Mouse (Mus musculus) bone marrow, adult 2 months (tissue): Measurements from ENCODE around the gene Atp7a. TPM values are rescaled to one million over a fixed set of nuclear protein-coding genes. Genes with fewer than 3 reads are reported as not detected.

Experiments
- H3K27ac ChIP-seq: fragments of 200-500 bp; 2 replicates; pipeline ENCODE4 v1.5.1; 2012; ENCODE audit warnings: low read depth, mild to moderate bottlenecking, control low read depth, inconsistent platforms, low read length; ENCODE audit not compliant: control insufficient read depth, poor library complexity, insufficient read depth
- H3K4me1 ChIP-seq: fragments of 200-500 bp; 2 replicates; pipeline ENCODE4 v1.6.1; 2011; ENCODE audit warnings: low read length; ENCODE audit not compliant: control insufficient read depth, insufficient read depth
- H3K4me3 ChIP-seq: fragments of 200-500 bp; replicated peaks from 2 replicates; pipeline ENCODE3; 2011; ENCODE audit warnings: mild to moderate bottlenecking, low read depth, low read length, control low read depth; ENCODE audit not compliant: control insufficient read depth
- CTCF ChIP-seq: fragments of 200-500 bp; IDR thresholded peaks from 2 replicates; pipeline ENCODE4 v1.5.1; 2011; ENCODE audit warnings: low read length, control low read depth; ENCODE audit not compliant: control insufficient read depth, insufficient read depth
- POLR2A ChIP-seq: fragments of 200-500 bp; IDR thresholded peaks from 2 replicates; pipeline ENCODE4 v1.6.1; 2011; ENCODE audit warnings: low read depth, mild to moderate bottlenecking, control low read depth, low read length, borderline replicate concordance; ENCODE audit not compliant: control insufficient read depth
- WGBS: fragments of 180-500 bp; shearing (Covaris S2); methylation state at CpG from one replicate; pipeline ENCODE4 v1.1.7; 2018; 5-methylcytosine and 5-hydroxymethylcytosine counted together
- polyA plus RNA-seq: library from polyadenylated mRNA; stranded (reverse); fragments of >200 nt; gene quantifications from 2 replicates; pipeline ENCODE4 v1.2.4, GENCODE M21; 2011; ENCODE audit warnings: low replicate concordance; ENCODE audit not compliant: missing spikeins, insufficient read depth, insufficient read length

The Atp7a gene
- polyA plus RNA-seq, 1 experiment = 5.5 TPM

DNA sequence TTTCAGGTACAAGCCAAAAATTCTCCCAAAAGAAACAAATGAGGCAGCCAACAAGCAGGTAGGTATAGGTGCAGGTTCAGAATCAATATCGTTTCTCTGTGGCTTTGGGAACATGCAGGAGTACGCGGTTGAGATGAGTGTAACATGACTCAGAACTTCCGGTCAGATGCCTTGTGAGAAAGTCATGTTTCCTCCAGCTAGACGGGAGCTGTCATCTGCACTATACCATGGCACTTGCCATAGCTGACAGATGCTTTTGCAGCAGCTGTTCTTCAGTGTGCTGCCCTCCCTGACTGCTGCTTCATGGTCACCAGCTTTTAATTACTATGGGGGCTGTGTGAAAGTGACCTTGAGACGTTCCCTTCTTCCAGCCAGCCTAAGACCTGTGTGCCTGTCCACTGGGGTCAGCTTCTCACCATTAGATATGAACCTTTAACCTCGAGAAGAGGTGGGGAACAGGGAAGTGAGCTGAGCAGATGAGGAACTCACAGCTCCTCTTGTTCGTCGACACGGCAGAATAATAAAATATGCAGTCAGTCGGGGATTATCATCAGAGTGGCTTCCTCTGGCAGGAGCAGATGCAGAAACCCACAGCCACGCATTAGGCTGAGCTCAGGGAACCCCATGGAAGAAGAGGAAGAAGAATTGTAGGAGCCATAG is 109.0 kb downstream of the Atp7a start:
- Histone ChIP-seq H3K27ac (peak overlapping the region; percentile 89), H3K4me1 (peaks cover 6% of the 10 kb centered on the region), H3K4me3 (peak overlapping the region; percentile 16)
- no peak for TF ChIP-seq CTCF
- TF ChIP-seq POLR2A = no peak
- 20% methylated on average over 12 of the region's 12 CpGs for WGBS

- Histone ChIP-seq H3K27ac (peak overlapping the region; percentile 66; the same call in 1 of the 2 replicates), H3K4me1 (peaks cover 6% of the 10 kb centered on the region)
Measured at GRCm38 (mm10) chrX:106139309-106140070, 112.4 kb downstream of the Atp7a start.

DNA sequence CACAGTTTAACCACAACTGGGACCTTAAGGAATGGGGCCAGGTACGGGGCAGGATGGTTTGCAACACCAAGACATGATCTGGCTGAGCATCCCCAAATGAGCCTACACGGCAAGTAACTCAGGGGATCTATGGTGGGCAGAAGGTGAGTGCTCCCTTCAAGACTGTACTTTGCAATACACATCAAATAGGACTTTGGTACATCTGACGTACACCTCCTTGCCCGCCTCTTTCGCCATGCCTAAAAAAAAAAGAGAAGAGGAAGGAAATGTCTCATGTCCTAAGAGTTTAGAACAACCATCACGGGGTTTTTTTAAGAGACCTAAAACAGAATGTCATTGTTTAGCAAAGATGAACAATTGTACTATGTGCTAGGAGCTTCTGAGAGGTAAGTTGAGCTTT is 115.9 kb downstream of the Atp7a start, which contains the start of gene Tlr13:
Gene Tlr13 (plus strand): TSS at position 269 of the 400 bp plus-strand sequence.
- Histone ChIP-seq H3K4me3 (peak within 1 kb of the TSS; percentile 18), H3K4me1 (no peaks in the 10 kb centered on the region; the same call in 1 of the 2 replicates), H3K27ac (peak within 1 kb of the TSS; percentile 84)
- WGBS = 40% methylated on average over 6 of the region's 6 CpGs
- TF ChIP-seq POLR2A (no peak), CTCF (no peak)

More at GRCm38 (mm10) chrX:106139309-106140070, 112.4 kb downstream of the Atp7a start:
- no peak overlapping the region for H3K4me3 ChIP-seq
- TF ChIP-seq POLR2A = no peak
- no peak for TF ChIP-seq CTCF
- WGBS = 28% methylated on average over 13 of the region's 13 CpGs

DNA sequence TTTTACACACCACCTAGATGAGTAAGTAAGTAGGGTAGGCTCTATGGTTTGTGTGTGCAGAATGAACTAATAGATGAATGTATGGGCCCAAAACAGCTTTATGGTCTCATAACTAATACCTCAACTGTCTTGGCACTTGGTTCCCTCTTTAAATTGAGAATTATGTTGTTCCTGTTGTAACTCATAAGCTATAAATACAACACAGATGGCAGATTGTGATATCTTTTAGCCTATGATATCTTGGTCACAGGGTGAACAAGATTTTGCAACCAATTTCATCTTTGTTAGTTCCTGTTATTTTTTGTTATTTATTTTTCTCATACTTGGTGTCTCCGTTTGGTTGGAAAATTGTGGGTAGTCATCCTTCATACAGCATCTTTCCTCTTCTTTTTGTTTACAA is 121.1 kb downstream of the Atp7a start:
- Histone ChIP-seq H3K27ac (no peak overlapping the region), H3K4me3 (no peak overlapping the region), H3K4me1 (peaks cover 2% of the 10 kb centered on the region; the same call in 1 of the 2 replicates)
- WGBS = 29% methylated on average over 1 of the region's 1 CpGs
- no peak for TF ChIP-seq CTCF
- TF ChIP-seq POLR2A = no peak

GRCm38 (mm10) chrX:106149460-106149859 is 122.4 kb downstream of the Atp7a start:
- no peak overlapping the region for H3K4me3 ChIP-seq
- 28% methylated on average over 3 of the region's 3 CpGs for WGBS
- no peak for TF ChIP-seq CTCF
- TF ChIP-seq POLR2A = no peak
- H3K27ac ChIP-seq = peak overlapping the region; percentile 61; the same call in 1 of the 2 replicates
- peaks cover 2% of the 10 kb centered on the region; the same call in 1 of the 2 replicates for H3K4me1 ChIP-seq

DNA sequence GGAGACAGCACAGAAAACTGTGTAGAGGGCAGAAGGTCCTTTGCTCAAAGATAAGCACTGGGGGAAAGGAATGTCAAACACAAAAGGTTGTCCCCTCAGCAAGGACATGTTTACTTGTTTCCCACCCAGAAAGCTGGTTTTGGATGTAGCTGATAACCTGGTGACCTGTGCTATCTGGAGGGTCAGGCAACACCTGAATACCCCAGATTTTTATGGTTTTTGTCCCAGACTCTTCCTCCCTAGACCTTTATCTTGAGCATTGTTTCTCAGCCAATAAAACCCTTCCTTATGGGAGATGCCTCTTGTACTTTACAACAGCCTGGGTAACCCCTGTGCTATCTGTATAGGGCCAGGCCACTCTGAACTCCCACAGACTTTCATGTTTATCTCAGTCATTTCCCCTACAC is 127.1 kb downstream of the Atp7a start:
- TF ChIP-seq CTCF = no peak
- no peak for TF ChIP-seq POLR2A
- Histone ChIP-seq H3K4me3 (no peak overlapping the region), H3K4me1 (peaks cover 2% of the 10 kb centered on the region; the same call in 1 of the 2 replicates), H3K27ac (no peak overlapping the region)

DNA sequence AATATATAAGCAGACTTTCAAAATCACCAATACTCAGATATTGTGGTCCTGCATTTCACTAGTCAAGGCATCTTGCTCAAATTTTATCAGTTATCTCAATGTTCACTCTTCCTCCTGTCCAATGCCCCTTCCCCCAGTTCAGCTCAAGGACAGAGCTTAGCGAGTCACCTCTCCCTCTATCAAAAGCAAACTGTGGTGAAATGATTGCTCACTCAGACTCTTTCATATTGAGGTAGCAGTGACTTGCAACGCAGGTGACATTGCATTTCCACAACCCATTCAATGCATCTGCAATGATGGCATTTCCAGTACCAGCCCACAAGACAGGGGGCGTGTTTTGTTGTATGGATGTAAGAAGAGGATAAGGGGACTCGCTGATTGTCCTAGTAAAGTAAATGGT is 128.8 kb downstream of the Atp7a start:
- no peak overlapping the region for H3K27ac ChIP-seq
- TF ChIP-seq POLR2A (no peak), CTCF (no peak)
- no peak overlapping the region for H3K4me3 ChIP-seq
- 54% methylated on average over 4 of the region's 4 CpGs for WGBS
- no peaks in the 10 kb centered on the region for H3K4me1 ChIP-seq

DNA sequence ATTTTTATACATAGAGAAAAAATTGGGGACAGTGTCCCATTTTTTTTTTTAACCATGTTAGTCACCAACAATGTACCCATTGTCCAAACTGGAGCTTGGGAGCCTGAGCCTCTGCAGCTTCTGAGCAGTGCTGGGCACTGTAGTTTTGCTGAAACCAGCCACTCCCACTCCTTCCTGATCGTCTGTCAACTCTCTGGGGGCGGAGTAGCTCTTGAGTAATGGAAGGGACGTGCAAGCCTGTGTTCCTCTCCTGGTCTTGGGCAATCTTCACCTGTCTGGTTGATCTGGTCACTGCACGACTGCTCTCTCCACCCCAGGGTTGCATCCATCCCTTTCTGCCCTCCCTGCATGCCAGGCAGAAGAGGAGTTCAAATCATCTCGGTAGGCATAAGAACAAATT is 136.9 kb downstream of the Atp7a start:
- H3K4me3 ChIP-seq = no peak overlapping the region
- WGBS = 13% methylated on average over 5 of the region's 5 CpGs
- H3K27ac ChIP-seq = no peak overlapping the region
- no peak for TF ChIP-seq POLR2A
- peaks cover 2% of the 10 kb centered on the region; the same call in 1 of the 2 replicates for H3K4me1 ChIP-seq

GRCm38 (mm10) chrX:106164555-106164954 is 137.5 kb downstream of the Atp7a start:
- no peak for TF ChIP-seq CTCF
- TF ChIP-seq POLR2A = no peak
- no peak overlapping the region for H3K4me3 ChIP-seq
- H3K4me1 ChIP-seq = peaks cover 2% of the 10 kb centered on the region; the same call in 1 of the 2 replicates
- 61% methylated on average over 5 of the region's 5 CpGs for WGBS
- H3K27ac ChIP-seq = no peak overlapping the region
